In the genomic region with DNA sequence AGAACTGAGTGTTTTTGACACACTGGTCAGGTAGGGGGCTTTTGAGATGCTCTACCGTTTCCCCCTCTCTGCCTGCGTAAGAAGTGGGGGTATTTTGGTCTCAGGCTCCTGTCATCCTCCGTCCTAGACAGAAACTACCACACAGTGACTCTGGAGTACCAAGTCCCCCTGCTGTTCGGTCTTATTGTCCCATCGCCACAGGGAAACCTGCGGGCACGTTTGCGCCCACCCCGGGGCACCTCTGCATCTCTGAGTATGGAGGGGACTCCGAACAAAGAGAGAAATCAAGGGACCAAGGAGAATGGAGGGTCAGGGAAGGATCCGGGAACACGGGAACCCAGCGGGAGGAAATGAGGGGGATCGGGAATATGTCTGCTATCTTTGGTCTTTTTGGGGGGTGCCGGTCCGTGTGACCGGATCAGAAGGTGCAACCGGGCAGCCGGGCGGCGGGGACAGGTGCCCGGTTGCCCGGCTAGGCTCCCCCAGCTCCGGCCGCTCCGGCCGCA, we compare ENCODE assay signal across 8 mouse cellular contexts. TPM values are rescaled to one million over a fixed set of nuclear protein-coding genes. Genes with fewer than 3 reads are reported as not detected.
DNase-seq lines count a peak whose midpoint lies in the region; ATAC-seq and TF ChIP-seq lines count a peak whose summit lies in the region.

No protein-coding gene starts in this region.

- H3K9ac ChIP-seq in heart, embryonic 15.5 days, result peak overlapping the region; percentile 93
- peak overlapping the region; percentile 87 for H3K9ac ChIP-seq in limb, embryonic 13.5 days
- H3K9ac ChIP-seq in midbrain, embryonic 13.5 days (replicated peaks), result peak overlapping the region; percentile 89

- no peaks in the 10 kb centered on the region for H3K9me3 ChIP-seq in heart, embryonic 15.5 days (replicated peaks)
- H3K9me3 ChIP-seq in limb, embryonic 13.5 days, result no peaks in the 10 kb centered on the region
- no peaks in the 10 kb centered on the region for H3K9me3 ChIP-seq in midbrain, embryonic 13.5 days

- H3K27ac ChIP-seq in heart, embryonic 15.5 days, result peak overlapping the region; percentile 99
- peak overlapping the region; percentile 98 for H3K27ac ChIP-seq in limb, embryonic 13.5 days
- peak overlapping the region; percentile 100 for H3K27ac ChIP-seq in midbrain, embryonic 13.5 days
- peak overlapping the region; percentile 83 for H3K27ac ChIP-seq in thymus, adult 2 months (ENCODE audit: control insufficient read depth, insufficient read depth, low read length)

- peaks cover 8% of the 10 kb centered on the region; the same call in 1 of the 2 replicates for H3K36me3 ChIP-seq in heart, embryonic 15.5 days
- H3K36me3 ChIP-seq in limb, embryonic 13.5 days, result peaks cover 12% of the 10 kb centered on the region
- peaks cover 9% of the 10 kb centered on the region for H3K36me3 ChIP-seq in midbrain, embryonic 13.5 days
- H3K36me3 ChIP-seq in thymus, adult 2 months (ENCODE audit: control insufficient read depth, insufficient read depth, low read length), result peaks cover 11% of the 10 kb centered on the region

- TF ChIP-seq CTCF in thymus, adult 2 months (IDR thresholded peaks at IDR 0.05; ENCODE audit: borderline replicate concordance, control insufficient read depth, extremely low read depth, insufficient read depth, low read length, poor library complexity), result peak; percentile 77; the same call in 1 of the 2 replicates

- ATAC-seq in heart, embryonic 15.5 days (replicated peaks; ENCODE audit: insufficient number of reproducible peaks, insufficient read depth, low FRiP score, low read depth), result peak; percentile 50
- ATAC-seq in limb, embryonic 13.5 days (ENCODE audit: low FRiP score, low read depth), result peak; percentile 13
- ATAC-seq in midbrain, embryonic 13.5 days, result peak; percentile 70

- DNase-seq in adrenal gland, postnatal 10 days, result peak; percentile 70
- DNase-seq in adrenal gland, postnatal 25 days, result no peak
- peak; percentile 83 for DNase-seq in CD4-positive helper T cell, adult 2 months (ENCODE audit: low read depth, low spot score)
- DNase-seq in embryo, embryonic 11 days, result peak; percentile 67
- peak; percentile 71 for DNase-seq in thymus, adult 2 months

- under 1% methylated on average over 27 of the region's 27 CpGs for WGBS in heart, embryonic 15.5 days
- under 1% methylated on average over 25 of the region's 27 CpGs for WGBS in limb, embryonic 13.5 days
- under 1% methylated on average over 27 of the region's 27 CpGs for WGBS in midbrain, embryonic 13.5 days
- WGBS in thymus, adult 2 months, result under 1% methylated on average over 27 of the region's 27 CpGs

- peak overlapping the region; percentile 77 for H3K4me2 ChIP-seq in heart, embryonic 15.5 days
- H3K4me2 ChIP-seq in limb, embryonic 13.5 days (replicated peaks), result peak overlapping the region; percentile 71
- H3K4me2 ChIP-seq in midbrain, embryonic 13.5 days (replicated peaks), result peak overlapping the region; percentile 60

- peak overlapping the region; percentile 69 for H3K4me3 ChIP-seq in heart, embryonic 15.5 days
- peak overlapping the region; percentile 70 for H3K4me3 ChIP-seq in limb, embryonic 13.5 days
- peak overlapping the region; percentile 69 for H3K4me3 ChIP-seq in midbrain, embryonic 13.5 days (replicated peaks)
- peak overlapping the region; percentile 68 for H3K4me3 ChIP-seq in thymus, adult 2 months (ENCODE audit: control insufficient read depth, insufficient read depth, low read length)

- H3K27me3 ChIP-seq in heart, embryonic 15.5 days, result no peaks in the 10 kb centered on the region
- H3K27me3 ChIP-seq in limb, embryonic 13.5 days, result no peaks in the 10 kb centered on the region
- no peaks in the 10 kb centered on the region for H3K27me3 ChIP-seq in midbrain, embryonic 13.5 days
- no peaks in the 10 kb centered on the region for H3K27me3 ChIP-seq in thymus, adult 2 months (ENCODE audit: control insufficient read depth, insufficient read depth, low read length)

- H3K4me1 ChIP-seq in heart, embryonic 15.5 days (replicated peaks), result peaks cover 19% of the 10 kb centered on the region
- peaks cover 23% of the 10 kb centered on the region for H3K4me1 ChIP-seq in limb, embryonic 13.5 days
- peaks cover 23% of the 10 kb centered on the region for H3K4me1 ChIP-seq in midbrain, embryonic 13.5 days (replicated peaks)
- H3K4me1 ChIP-seq in thymus, adult 2 months (replicated peaks; ENCODE audit: control insufficient read depth, insufficient read depth, low read length), result peaks cover 9% of the 10 kb centered on the region

- no peak for TF ChIP-seq POLR2A in thymus, adult 2 months (IDR thresholded peaks at IDR 0.05; ENCODE audit: control insufficient read depth, extremely low read depth, insufficient read depth, low read length, poor library complexity)

RNA-seq across cellular contexts. Expression of gene Klf6, which starts 0.6 kb away (rescaled TPM):
- total RNA-seq in adrenal gland, postnatal 10 days (2021), result 10 to 100 TPM; 37.9 to 59.0 TPM
- 30.6 and 37.6 TPM in 2 replicates for total RNA-seq in adrenal gland, postnatal 25 days (2021)
- 75.0 and 80.9 TPM in 2 replicates for polyA plus RNA-seq in heart, embryonic 15.5 days (2015; fragmentation: Nextera tagmentation; extraction: Ambion mirVana)
- polyA plus RNA-seq in limb, embryonic 13.5 days (2015; fragmentation: Nextera tagmentation; extraction: Ambion mirVana), result 71.4 and 79.0 TPM in 2 replicates
- 68.3 and 82.1 TPM in 2 replicates for polyA plus RNA-seq in midbrain, embryonic 13.5 days (2015; fragmentation: Nextera tagmentation; extraction: Ambion mirVana)
- polyA plus RNA-seq in thymus, adult 2 months (2012; rRNA removed), result 21.8 and 23.0 TPM in 2 replicates

Comparison
In these comparisons a context has a peak if more than half of its experiments do, and no peak if none do; other contexts are left out.
1. ATAC-seq: peak in every context shown above with its lines; median percentile 70 in midbrain, embryonic 13.5 days; 50 in heart, embryonic 15.5 days; 13 in limb, embryonic 13.5 days.